Comparison of ENCODE assay signal across 1 mouse cellular context in the genomic region with DNA sequence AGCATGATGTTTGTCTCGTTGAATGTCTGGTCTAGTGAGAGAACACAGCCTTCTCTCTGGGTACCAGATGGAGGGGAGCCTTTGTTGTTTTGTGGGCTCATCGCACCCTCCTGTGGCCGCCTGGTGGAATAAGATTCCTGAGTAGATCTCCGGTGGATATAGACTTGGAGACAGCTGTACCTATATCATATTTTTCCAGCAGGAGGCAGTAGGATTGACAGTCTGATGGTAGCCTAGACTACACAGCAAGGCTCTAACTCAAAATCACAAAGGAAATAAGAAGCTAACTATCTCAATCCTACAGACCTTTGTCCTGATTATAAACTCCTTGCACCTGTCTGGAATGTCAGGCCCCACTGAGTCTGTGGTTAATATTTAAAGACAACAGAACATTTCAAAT.
TF ChIP-seq lines count a peak whose summit lies in the region.

No protein-coding gene starts in this region.

TF ChIP-seq in CH12.LX, 34 proteins besides CTCF, POLR2A, EP300 and RAD21 (continued from another document):
- no peak for TF ChIP-seq USF1 (IDR thresholded peaks at IDR 0.05; ENCODE audit: low read depth, low read length)
- no peak for TF ChIP-seq ZNF384 (IDR thresholded peaks at IDR 0.05; ENCODE audit: low read depth, low read length)
- no peak for TF ChIP-seq POLR2AphosphoS2 (IDR thresholded peaks at IDR 0.05; ENCODE audit: low read depth, low read length)
- no peak for TF ChIP-seq JUN (IDR thresholded peaks at IDR 0.05; ENCODE audit: insufficient read depth, low read depth, low read length)
- no peak for TF ChIP-seq ZC3H11A (IDR thresholded peaks at IDR 0.05; ENCODE audit: low read depth, low read length)
